Mouse (Mus musculus) heart, embryonic 15.5 days (tissue): ENCODE measurements around the gene Lmx1a. TPM values are rescaled to one million over a fixed set of nuclear protein-coding genes. Genes with fewer than 3 reads are reported as not detected.

ENCODE experiments used
- ATAC-seq: fragments of 200-750 bp; cut with Nextera tagmentation; replicated peaks from 2 replicates; pipeline ENCODE4 v1.8.0; 2017; ENCODE audit warnings: low read depth, moderate TSS enrichment; ENCODE audit not compliant: insufficient number of reproducible peaks, insufficient read depth, low FRiP score
- H3K27ac ChIP-seq: fragments of 300-500 bp; sonication (generic); 2 replicates; pipeline ENCODE4 v1.5.1; 2015; ENCODE audit warnings: mild to moderate bottlenecking, inconsistent platforms
- H3K27me3 ChIP-seq: fragments of 300-500 bp; sonication (generic); 2 replicates; pipeline ENCODE4 v1.6.1; 2015; ENCODE audit warnings: inconsistent platforms
- H3K36me3 ChIP-seq: fragments of 300-500 bp; sonication (generic); 2 replicates; pipeline ENCODE4 v1.6.1; 2015; ENCODE audit warnings: mild to moderate bottlenecking, inconsistent platforms
- H3K4me1 ChIP-seq: fragments of 300-500 bp; sonication (generic); replicated peaks from 2 replicates; pipeline ENCODE4 v1.6.1; 2015; ENCODE audit warnings: inconsistent platforms
- H3K4me2 ChIP-seq: fragments of 300-500 bp; sonication (generic); 2 replicates; pipeline ENCODE4 v1.6.1; 2015; ENCODE audit warnings: inconsistent platforms, mild to moderate bottlenecking, moderate library complexity
- H3K4me3 ChIP-seq: fragments of 300-500 bp; sonication (generic); 2 replicates; pipeline ENCODE4 v1.5.1; 2015; ENCODE audit warnings: mild to moderate bottlenecking, inconsistent platforms
- H3K9ac ChIP-seq: fragments of 300-500 bp; sonication (generic); 2 replicates; pipeline ENCODE4 v1.6.1; 2015; ENCODE audit warnings: mild to moderate bottlenecking, inconsistent platforms
- H3K9me3 ChIP-seq: fragments of 300-500 bp; sonication (generic); replicated peaks from 2 replicates; pipeline ENCODE4 v1.6.1; 2016; ENCODE audit warnings: inconsistent platforms
- WGBS: fragments of 180-500 bp; shearing (Covaris S2); methylation state at CpG from one replicate; pipeline ENCODE4 v1.1.7; 2015; ENCODE audit warnings: mixed read lengths; 5-methylcytosine and 5-hydroxymethylcytosine counted together
- polyA plus RNA-seq: library from polyadenylated mRNA; unstranded; fragments of >200 nt; fragmentation: Nextera tagmentation; extraction: Ambion mirVana; gene quantifications from 2 replicates; pipeline ENCODE4 v1.2.1, GENCODE M21; 2015

Gene Lmx1a
- polyA plus RNA-seq = 0.04 and 0.13 TPM in 2 replicates

GRCm38 (mm10) chr1:167689232-167689261, at the start of gene Lmx1a:
Gene Lmx1a (plus strand): TSS chr1:167689237.
- H3K27ac ChIP-seq = no peak within 1 kb of the TSS
- H3K4me2 ChIP-seq = peak within 1 kb of the TSS; percentile 96
- 2% methylated on average over 3 of the region's 3 CpGs for WGBS
- H3K36me3 ChIP-seq = no peaks in the 10 kb centered on the region
- no peaks in the 10 kb centered on the region for H3K9me3 ChIP-seq
- peaks cover 84% of the 10 kb centered on the region for H3K27me3 ChIP-seq
- H3K4me3 ChIP-seq = peak within 1 kb of the TSS; percentile 55
- peak within 1 kb of the TSS; percentile 34 for H3K9ac ChIP-seq
- peaks cover 26% of the 10 kb centered on the region for H3K4me1 ChIP-seq
- no peak for ATAC-seq

GRCm38 (mm10) chr1:167644866-167645537, 44.0 kb upstream of the Lmx1a start:
- Histone ChIP-seq H3K36me3 (no peaks in the 10 kb centered on the region), H3K4me2 (no peak overlapping the region), H3K27ac (no peak overlapping the region), H3K27me3 (peaks cover 26% of the 10 kb centered on the region), H3K9me3 (no peaks in the 10 kb centered on the region), H3K9ac (no peak overlapping the region), H3K4me1 (no peaks in the 10 kb centered on the region), H3K4me3 (no peak overlapping the region)
- WGBS = 16% methylated on average over 16 of the region's 16 CpGs
- ATAC-seq = no peak; the same call in 1 of the 2 replicates

GRCm38 (mm10) chr1:167648670-167649069, 40.4 kb upstream of the Lmx1a start:
- H3K27me3 ChIP-seq = peaks cover 15% of the 10 kb centered on the region
- H3K9ac ChIP-seq = no peak overlapping the region
- H3K4me2 ChIP-seq = no peak overlapping the region
- no peaks in the 10 kb centered on the region for H3K9me3 ChIP-seq
- no peak for ATAC-seq
- WGBS = 77% methylated on average over 3 of the region's 3 CpGs
- H3K27ac ChIP-seq = no peak overlapping the region
- H3K4me1 ChIP-seq = no peaks in the 10 kb centered on the region
- H3K4me3 ChIP-seq = no peak overlapping the region
- H3K36me3 ChIP-seq = no peaks in the 10 kb centered on the region

GRCm38 (mm10) chr1:167649122-167649633, 39.9 kb upstream of the Lmx1a start:
- 54% methylated on average over 11 of the region's 11 CpGs for WGBS
- no peak for ATAC-seq
- H3K4me2 ChIP-seq = no peak overlapping the region

GRCm38 (mm10) chr1:167652336-167652735, 36.7 kb upstream of the Lmx1a start:
- H3K36me3 ChIP-seq = no peaks in the 10 kb centered on the region
- H3K9me3 ChIP-seq = no peaks in the 10 kb centered on the region
- no peaks in the 10 kb centered on the region for H3K4me1 ChIP-seq
- H3K4me3 ChIP-seq = no peak overlapping the region
- no peak overlapping the region for H3K9ac ChIP-seq
- H3K27me3 ChIP-seq = peaks cover 20% of the 10 kb centered on the region
- H3K4me2 ChIP-seq = no peak overlapping the region
- no peak for ATAC-seq
- no peak overlapping the region for H3K27ac ChIP-seq
- 68% methylated on average over 2 of the region's 2 CpGs for WGBS

More at GRCm38 (mm10) chr1:167649122-167649633, 39.9 kb upstream of the Lmx1a start:
- Histone ChIP-seq H3K36me3 (no peaks in the 10 kb centered on the region), H3K4me3 (no peak overlapping the region), H3K4me1 (no peaks in the 10 kb centered on the region), H3K9ac (no peak overlapping the region), H3K9me3 (no peaks in the 10 kb centered on the region), H3K27me3 (peaks cover 10% of the 10 kb centered on the region), H3K27ac (no peak overlapping the region)

GRCm38 (mm10) chr1:167659065-167659464, 30.0 kb upstream of the Lmx1a start:
- no peak for ATAC-seq
- H3K27me3 ChIP-seq = peaks cover 56% of the 10 kb centered on the region
- WGBS = 67% methylated on average over 3 of the region's 3 CpGs
- H3K4me2 ChIP-seq = no peak overlapping the region
- peaks cover 11% of the 10 kb centered on the region for H3K4me1 ChIP-seq
- no peaks in the 10 kb centered on the region for H3K36me3 ChIP-seq
- no peak overlapping the region for H3K9ac ChIP-seq
- no peak overlapping the region for H3K27ac ChIP-seq
- no peak overlapping the region for H3K4me3 ChIP-seq
- no peaks in the 10 kb centered on the region for H3K9me3 ChIP-seq

GRCm38 (mm10) chr1:167660521-167661101, 28.4 kb upstream of the Lmx1a start:
- H3K9ac ChIP-seq = no peak overlapping the region
- H3K27me3 ChIP-seq = peaks cover 51% of the 10 kb centered on the region
- H3K4me2 ChIP-seq = peak overlapping the region; percentile 57
- H3K4me3 ChIP-seq = peak overlapping the region; percentile 25
- peaks cover 11% of the 10 kb centered on the region for H3K4me1 ChIP-seq
- H3K27ac ChIP-seq = no peak overlapping the region
- H3K36me3 ChIP-seq = no peaks in the 10 kb centered on the region
- 3% methylated on average over 21 of the region's 21 CpGs for WGBS
- ATAC-seq = peak; percentile 47
- H3K9me3 ChIP-seq = no peaks in the 10 kb centered on the region

GRCm38 (mm10) chr1:167661123-167661522, 27.9 kb upstream of the Lmx1a start:
- Histone ChIP-seq H3K4me3 (peak overlapping the region; percentile 25), H3K27ac (no peak overlapping the region), H3K4me2 (peak overlapping the region; percentile 57), H3K9ac (no peak overlapping the region), H3K9me3 (no peaks in the 10 kb centered on the region), H3K4me1 (peaks cover 11% of the 10 kb centered on the region), H3K36me3 (no peaks in the 10 kb centered on the region), H3K27me3 (peaks cover 46% of the 10 kb centered on the region)
- peak; percentile 62; the same call in 1 of the 2 replicates for ATAC-seq
- 2% methylated on average over 19 of the region's 19 CpGs for WGBS

GRCm38 (mm10) chr1:167663136-167663535, 25.9 kb upstream of the Lmx1a start:
- no peak for ATAC-seq

GRCm38 (mm10) chr1:167669796-167670195, 19.2 kb upstream of the Lmx1a start:
- no peaks in the 10 kb centered on the region for H3K9me3 ChIP-seq
- no peak for ATAC-seq
- no peak overlapping the region for H3K9ac ChIP-seq
- H3K4me2 ChIP-seq = no peak overlapping the region
- 28% methylated on average over 6 of the region's 6 CpGs for WGBS
- no peaks in the 10 kb centered on the region for H3K36me3 ChIP-seq
- peaks cover 39% of the 10 kb centered on the region for H3K27me3 ChIP-seq
- H3K27ac ChIP-seq = no peak overlapping the region
- H3K4me3 ChIP-seq = no peak overlapping the region
- H3K4me1 ChIP-seq = peaks cover 3% of the 10 kb centered on the region

More at GRCm38 (mm10) chr1:167663136-167663535, 25.9 kb upstream of the Lmx1a start:
- WGBS = 70% methylated on average over 5 of the region's 5 CpGs
- H3K4me2 ChIP-seq = no peak overlapping the region
- no peak overlapping the region for H3K9ac ChIP-seq
- no peak overlapping the region for H3K4me3 ChIP-seq
- peaks cover 31% of the 10 kb centered on the region for H3K27me3 ChIP-seq
- no peaks in the 10 kb centered on the region for H3K9me3 ChIP-seq
- H3K36me3 ChIP-seq = no peaks in the 10 kb centered on the region
- H3K4me1 ChIP-seq = peaks cover 11% of the 10 kb centered on the region
- H3K27ac ChIP-seq = no peak overlapping the region

GRCm38 (mm10) chr1:167672433-167672987, 16.5 kb upstream of the Lmx1a start:
- Histone ChIP-seq H3K27ac (no peak overlapping the region), H3K4me3 (no peak overlapping the region), H3K9me3 (no peaks in the 10 kb centered on the region), H3K4me1 (peaks cover 3% of the 10 kb centered on the region), H3K36me3 (no peaks in the 10 kb centered on the region), H3K27me3 (peaks cover 39% of the 10 kb centered on the region), H3K4me2 (peak overlapping the region; percentile 30; the same call in 1 of the 2 replicates), H3K9ac (no peak overlapping the region)
- no peak for ATAC-seq
- WGBS = 17% methylated on average over 17 of the region's 17 CpGs

- no peak for ATAC-seq
- no peak overlapping the region for H3K4me2 ChIP-seq
- no peaks in the 10 kb centered on the region for H3K36me3 ChIP-seq
- no peak overlapping the region for H3K27ac ChIP-seq
- H3K27me3 ChIP-seq = peaks cover 6% of the 10 kb centered on the region
- H3K9me3 ChIP-seq = 0 out of 2 replicates have a peak, but pooled peaks cover 5% of the 10 kb centered on the region
- no peak overlapping the region for H3K4me3 ChIP-seq
- no peak overlapping the region for H3K9ac ChIP-seq
- H3K4me1 ChIP-seq = no peaks in the 10 kb centered on the region
- WGBS = 86% methylated on average over 6 of the region's 6 CpGs
Observed at GRCm38 (mm10) chr1:167679061-167679460, 10.0 kb upstream of the Lmx1a start.
